Mouse (Mus musculus): ENCODE data around the gene Mapkapk3.

Mapkapk3 gene

DNA sequence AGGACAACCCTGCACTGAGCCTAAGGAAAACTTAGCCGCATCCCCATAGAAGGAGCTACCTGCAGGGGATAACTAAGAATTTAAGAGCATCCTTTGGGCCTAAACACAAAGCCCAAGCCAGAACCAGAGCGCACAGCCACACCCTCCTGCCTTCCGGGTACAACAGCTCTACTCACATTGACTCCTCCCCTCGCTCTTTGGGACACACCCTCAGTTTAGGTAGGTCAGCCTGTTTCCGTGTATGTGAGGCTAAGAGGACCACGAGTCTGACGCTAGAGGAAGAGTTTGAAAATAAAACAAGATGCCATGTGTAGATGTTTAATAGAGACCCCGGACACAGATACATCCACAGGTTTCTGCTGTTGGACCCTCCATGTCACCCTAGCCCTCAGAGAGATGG lies 966 bp downstream of the Mapkapk3 start:
- DNase-seq (ENCODE audit: low spot score) = no peak

DNA sequence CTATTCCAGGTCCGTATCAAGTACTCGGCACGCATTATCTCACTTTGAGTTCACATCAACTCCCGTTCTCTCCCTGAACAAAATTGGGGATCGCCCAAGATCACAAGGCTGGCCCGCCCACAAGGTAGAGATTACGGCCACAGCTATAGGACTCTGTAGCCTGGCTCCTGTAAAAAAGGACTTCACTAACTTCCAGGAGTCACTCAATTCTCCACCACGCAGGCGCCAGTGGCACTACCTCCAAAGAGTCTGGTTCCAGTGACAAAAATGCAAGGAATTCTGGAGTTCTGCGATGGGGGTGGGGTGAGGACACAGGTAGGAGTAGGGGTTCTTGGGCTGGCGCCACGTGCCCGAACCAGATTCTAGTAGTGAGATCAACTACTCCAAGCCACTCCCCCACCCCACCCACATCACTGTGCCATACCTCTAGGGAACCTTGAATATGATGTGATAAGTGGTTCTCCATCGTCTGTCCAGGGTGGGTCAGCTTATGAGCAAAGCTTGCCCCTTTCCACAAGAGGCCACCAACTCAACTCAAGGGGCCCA lies 1.5 kb downstream of the Mapkapk3 start:
- no peak for DNase-seq (ENCODE audit: low spot score)

DNA sequence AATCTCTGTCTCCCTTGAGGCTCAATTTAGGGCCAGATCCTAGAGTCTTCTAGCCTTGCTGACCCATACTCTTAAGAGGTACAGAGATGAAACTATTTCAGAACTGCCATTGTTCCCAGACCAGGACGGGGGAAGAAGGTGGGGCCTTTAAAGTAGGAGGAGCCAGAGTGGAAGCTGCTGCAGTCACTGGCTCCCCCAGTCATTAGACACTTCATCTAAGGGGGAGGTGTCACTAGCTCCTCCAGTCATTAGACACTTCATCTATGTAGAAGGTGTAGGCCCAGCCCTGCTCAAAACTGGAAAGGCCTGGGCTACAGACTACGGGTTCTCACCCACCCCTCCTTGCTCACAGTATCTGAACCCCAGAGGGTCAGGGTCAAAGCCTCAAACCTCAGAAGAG lies 2.4 kb downstream of the Mapkapk3 start:
- no peak for DNase-seq (ENCODE audit: low spot score)

DNA sequence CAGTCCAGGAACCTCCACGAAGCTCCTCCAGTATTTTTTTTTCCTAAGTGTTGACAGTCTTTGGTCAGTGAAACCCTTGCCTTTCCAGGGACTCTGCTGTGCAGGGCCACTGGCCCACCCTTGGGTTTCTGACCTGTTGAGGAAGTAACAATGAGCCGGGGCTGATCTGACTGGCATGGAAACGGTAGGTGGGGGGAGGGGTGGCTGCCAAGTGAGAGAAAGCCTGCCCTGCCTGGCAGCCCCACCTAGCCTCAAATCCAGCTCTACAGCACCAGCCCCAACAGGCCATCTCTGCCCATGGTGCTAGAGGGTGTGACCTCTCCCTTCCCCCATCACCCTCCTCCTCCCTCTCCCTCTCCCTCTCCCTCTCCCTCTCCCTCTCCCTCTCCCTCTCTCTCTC lies 4.7 kb downstream of the Mapkapk3 start:
- DNase-seq (ENCODE audit: low spot score) = no peak

DNA sequence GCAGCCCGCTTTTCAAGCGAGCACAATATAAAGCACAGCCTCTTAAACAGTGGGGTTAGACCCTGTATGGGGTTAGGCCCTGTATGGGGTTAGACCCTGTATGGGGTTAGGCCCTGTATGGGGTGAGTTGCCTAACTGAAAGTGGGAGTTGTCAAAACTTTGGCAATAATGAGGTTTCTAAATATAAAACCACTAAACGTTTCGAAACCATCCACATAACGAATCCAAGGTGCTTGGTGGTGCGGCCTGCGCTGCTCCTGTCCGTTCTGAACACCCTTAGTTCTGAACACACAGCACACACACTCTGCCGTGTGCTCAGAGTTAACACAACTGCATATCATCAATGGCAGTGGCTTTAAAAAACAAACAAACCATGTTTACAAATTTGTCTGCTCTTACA lies 6.7 kb downstream of the Mapkapk3 start:
- DNase-seq (ENCODE audit: low spot score) = no peak

DNA sequence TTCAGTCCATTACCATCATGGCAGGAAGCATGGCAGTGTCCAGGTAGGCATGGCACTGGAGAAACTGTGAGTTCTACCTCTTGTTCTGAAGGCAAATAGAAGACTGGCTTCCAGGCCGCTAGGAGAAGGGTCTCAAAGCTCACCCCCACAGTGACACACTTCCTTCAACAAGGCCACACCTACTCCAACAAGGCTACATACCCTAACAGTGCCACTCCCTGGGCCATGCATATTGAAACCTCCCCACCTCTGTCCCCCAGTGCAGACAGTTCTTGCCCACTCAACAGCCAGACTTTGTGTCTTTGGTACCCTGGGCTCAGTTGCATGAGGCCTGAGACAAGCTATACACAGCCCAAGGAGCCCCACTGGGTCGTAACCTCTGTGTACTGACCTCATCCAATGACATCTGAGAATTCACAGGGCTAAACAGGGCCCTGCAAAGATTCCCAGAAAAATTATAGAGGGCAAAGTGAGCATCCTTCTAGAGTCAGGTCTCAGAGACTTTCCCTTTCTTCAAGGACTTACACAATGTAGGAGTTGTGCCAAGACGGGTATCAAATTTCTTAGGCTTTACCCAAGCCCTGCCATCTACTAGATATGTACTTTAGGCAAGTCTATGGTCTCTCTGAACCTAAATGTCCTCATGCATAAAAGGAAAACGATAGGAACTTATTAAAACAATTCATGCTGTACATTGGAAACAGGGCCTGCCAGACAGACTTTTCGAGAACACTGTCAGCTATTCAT lies 8.3 kb downstream of the Mapkapk3 start:
- no peak for DNase-seq (ENCODE audit: low spot score)

DNA sequence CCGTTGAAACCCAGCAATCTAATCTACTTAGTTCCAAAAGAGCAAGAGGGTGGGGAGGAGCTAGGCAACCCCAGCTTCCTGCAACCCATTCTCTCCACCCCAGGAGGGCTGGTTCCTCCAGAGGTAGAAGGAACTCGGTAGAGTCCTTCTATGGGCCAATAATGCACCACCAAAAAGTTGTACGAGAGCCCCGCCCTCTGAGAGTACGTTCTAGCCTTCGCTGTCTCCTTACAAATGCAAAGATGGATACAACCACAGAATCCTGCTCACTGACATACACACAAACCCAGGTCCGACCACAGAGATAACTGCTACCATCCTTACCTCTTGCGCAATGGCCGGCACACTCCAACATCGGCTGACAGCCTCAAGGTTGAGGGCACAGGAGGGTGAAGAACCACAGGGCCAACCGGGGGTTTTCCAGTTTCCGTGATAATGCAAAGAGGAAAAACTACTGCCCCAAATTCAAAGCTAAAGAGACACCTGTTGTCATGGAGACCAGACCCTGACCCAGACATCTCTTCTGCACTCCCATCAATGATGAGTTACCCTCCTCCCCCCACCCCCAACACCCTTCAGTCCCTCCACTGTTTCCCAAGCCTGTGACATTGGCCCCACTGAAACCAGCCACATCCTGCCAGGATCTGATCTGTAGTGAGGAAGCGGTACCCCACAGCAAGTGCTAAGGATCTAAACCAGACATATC lies 9.2 kb downstream of the Mapkapk3 start:
- DNase-seq (ENCODE audit: low spot score) = no peak

DNA sequence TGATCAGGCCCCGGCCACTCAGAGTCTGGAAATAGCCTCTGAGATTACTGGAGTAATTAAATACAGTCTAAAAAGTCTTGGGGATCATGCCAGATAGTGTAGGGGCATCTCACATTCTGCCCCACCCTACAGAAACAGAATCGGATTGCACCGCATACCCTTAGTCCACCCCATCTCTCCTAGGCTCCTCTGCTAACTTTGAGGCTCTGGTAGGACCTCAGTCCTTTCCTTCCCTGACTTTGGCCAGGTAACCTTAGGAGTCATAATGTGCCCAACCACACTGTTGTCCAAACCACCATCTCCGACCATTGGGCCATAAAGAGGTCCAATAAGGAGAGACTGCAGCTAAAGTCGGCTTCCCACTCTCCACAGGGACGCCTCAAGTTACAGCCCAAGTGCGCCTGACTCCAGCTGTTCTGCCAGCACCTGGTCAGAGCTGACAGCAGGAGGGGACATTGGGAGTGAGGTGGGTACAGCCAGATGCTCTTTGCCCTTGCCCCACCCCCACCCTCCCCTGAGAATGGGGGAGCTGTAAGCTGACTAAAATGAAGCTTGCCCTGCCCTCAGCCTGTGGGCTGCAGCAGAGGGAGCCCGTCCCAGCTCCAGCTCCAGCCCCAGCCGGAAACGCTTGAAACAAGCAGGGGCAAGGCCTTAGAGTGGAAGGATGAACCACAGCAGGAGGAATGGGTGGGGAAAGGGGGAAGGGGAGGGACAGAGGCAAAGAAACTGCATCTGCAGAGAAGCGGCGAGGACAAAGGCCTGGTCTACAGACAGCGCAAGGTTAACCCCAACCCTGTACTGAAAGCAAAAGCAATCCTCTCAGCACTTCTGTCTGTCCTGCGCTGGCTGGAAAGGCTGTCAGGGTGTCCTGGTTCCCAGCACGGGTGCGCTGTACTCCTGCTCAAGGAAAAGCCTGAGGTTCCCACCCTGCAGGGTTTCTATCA lies 10.0 kb downstream of the Mapkapk3 start:
- DNase-seq (ENCODE audit: low spot score) = no peak

DNA sequence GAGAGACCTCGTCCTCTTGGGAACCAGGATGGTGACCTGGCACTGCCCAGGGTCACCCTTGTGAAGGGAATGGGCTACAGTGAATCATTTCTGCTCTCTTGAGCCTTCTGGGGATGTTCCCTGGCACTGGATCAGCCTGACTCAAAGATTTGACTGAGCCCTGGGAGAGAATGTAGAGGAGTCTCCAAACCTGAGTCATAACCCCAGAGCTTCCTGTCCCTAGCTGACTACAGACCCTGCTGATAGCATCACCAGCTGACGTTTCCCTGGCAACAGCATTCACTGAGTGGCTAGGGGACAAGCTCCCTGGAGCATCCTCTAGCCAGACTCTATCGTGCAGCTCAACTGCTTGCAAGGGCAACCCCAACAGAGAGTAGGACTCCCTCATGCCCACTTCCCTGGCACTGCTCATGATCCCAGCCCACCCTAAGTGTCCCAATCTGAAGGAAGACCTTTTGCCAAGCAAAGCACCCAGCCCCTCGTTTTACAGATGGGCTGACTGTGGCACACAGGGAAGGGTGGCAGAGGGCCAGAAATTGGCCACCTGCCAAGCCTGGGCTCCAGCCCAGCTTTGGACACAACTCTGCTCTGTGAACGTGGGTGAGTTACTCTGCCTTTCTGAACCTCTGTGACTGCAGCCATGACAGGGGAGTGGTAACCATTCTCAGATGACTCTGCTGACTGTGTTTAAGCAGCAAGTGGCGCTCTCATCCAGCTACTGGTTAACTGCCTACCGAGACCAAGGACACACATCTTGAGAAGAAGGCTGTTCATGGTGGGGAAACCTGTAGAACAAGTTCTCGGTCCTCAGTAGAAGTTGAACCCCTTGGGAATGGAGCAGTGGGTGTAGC lies 10.9 kb downstream of the Mapkapk3 start:
- DNase-seq (ENCODE audit: low spot score) = no peak

DNA sequence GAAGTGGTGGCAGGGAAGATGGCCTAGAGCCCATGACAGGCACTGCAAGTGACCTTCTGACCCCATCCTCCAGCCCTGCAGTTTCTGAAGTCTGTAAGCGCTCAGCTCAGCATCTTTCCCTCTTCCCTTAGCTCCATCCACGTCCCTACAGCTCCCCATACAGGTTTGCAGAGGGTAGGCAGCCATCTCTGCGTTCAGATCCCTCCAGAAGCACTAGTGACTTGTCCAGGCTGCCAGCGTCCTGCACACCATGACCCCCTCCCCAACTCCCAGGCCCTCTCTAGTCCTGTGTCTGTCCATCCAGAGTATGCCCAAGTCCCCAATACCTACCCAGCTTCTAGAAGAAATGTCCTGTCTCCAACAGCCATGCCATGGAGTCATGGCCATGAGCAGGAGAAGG lies 11.6 kb downstream of the Mapkapk3 start:
- no peak for DNase-seq (ENCODE audit: low spot score)

DNA sequence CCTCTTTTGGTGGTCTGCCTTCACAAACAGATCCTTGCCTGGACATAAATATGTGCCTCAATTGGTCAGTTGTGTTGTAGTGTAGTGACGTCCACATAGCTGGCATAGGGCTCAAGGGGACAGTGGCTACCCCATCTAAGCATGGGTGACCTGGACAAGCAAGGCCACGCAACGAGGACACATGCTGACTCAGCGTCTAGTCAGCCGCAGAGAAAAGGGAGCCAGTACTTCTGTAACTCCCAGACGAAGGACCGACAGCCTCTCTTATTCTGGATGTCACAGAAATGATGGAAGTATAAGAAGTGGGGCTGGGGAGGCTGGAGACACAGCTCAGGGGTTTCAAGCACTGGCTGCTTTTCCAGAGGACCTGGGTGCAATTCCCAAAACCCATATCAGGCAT lies 12.1 kb downstream of the Mapkapk3 start:
- no peak for DNase-seq (ENCODE audit: low spot score)

DNA sequence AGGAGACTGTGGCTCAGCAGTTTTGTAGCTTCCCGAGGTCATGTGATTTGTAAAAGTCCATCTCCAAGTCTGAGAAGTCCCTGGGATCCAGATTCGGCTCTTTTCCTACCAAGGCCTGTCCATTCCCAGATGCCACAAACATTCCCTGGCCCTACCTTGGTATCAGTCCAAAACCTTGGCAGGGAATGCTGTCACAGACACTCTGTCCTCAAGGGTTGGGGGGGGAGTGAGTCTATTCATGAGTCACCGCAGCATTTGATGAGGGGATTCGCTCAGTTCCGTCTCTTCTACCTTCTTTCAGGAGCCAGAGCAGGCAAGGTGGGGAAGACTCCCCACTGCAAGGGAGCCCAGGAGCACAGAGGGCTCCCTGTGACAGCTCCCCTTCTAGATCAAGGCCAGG lies 14.0 kb downstream of the Mapkapk3 start:
- no peak for DNase-seq (ENCODE audit: low spot score)

DNA sequence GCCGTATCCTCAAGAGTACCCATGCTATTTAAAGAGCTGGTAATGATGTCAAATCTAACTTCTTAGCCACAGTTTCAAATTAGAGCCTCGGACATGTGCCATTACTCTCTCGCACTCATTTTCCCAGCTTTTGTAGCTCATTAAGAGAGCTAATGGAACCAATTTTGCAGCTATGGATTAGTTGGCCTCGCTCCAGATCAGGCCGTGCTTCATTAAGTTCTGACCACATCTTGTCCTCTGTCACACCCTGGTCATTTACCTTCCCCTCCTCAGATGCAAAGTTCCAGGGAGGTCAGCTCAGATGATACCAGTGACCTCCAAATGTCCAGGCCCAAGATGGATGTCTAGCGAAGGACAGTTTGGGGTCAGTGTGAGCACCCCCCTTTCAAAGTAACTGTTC lies 14.9 kb downstream of the Mapkapk3 start:
- DNase-seq (ENCODE audit: low spot score) = no peak

DNA sequence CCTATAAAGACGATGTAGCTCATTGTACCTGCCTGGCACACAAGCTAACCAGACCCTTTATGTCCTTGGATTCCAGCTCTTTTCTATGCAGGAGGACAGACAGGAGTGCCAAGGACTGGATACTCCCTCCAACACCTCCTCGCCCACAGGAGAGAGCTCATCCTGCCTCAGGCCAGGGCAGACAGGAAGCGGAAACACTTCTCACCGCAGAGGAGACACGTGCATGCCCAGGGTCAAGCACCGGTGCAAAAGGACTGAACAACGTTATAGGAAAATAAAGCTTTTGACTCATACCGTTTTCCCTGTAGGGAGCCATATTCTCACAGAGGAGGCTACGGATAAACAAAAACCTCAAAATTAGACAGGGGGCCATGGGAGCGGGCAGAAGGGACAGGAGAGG lies 16.5 kb downstream of the Mapkapk3 start:
- DNase-seq (ENCODE audit: low spot score) = no peak

DNA sequence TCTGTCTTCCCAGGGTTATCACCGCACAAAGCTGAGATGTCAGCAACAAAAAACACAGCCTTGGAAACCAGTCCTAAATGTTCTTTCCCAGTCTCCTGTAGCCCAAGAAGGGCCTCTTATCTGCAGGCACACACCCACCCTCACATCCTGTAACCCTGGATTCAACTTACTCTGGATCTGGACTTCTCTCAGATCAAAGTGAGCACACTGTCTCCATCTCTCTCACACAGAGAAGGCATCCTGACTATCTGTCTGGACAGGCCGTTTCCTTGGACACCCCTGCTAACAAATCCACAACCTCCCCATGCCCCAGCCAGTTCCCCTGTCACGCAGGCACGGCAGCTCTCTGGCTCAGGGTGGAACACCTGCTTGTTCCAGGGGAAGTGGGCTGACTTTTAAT lies 17.4 kb downstream of the Mapkapk3 start:
- no peak for DNase-seq (ENCODE audit: low spot score)

DNA sequence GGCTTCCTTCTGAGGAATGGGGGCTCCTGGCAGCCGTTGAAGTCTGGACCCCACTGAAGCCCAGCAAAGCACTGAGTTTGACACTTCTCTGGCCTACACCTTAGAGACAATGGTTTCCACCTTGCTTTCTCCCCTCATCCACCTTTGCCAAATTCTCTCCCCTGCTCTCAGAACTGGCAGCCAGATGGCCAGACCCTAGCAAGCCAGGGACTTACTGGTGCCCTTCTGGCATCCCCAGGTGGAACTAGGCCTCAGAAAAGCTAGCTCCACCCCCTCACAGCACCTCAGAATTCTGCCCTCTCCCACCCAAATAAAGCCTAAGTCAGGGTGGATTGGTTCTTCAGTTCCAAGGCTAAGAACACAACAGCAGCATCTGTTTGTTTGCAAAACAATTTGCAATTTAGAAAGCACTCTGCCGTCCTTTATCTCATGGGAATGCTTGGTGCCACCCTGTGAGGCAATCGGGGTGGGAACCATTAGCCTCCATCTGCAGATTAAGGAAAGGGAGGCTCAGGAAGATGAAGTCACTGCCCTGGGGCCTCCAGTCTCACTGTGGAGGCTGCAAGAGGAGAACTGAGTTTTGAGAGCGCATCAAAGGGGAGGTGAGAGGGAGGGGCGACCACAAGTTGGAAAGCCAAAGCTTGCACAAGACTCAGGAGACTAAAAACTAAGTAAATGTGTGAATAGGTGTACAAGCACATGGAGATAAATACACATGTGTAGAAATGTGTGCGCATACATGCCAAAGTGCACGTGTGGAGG lies 18.3 kb downstream of the Mapkapk3 start:
- DNase-seq (ENCODE audit: low spot score) = no peak

DNA sequence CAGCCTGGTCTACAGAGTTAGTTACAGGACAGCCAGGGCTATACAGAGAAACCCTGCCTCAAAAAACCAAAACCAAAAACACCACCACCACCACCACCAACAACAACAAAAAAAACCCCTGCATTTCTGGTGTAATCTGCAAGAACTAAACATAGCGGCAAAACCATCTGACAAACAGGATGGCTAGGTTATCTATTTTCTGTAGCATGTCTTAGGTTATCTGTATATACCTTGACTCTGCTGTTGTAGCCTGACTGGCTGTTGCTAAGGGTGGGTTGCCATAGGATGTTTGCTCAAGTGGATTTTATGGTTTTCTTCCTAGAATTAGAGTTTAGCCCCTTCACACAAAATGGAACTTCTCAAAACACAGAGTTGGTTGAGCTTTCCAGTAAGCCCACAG lies 19.9 kb downstream of the Mapkapk3 start:
- no peak for DNase-seq (ENCODE audit: low spot score)

DNA sequence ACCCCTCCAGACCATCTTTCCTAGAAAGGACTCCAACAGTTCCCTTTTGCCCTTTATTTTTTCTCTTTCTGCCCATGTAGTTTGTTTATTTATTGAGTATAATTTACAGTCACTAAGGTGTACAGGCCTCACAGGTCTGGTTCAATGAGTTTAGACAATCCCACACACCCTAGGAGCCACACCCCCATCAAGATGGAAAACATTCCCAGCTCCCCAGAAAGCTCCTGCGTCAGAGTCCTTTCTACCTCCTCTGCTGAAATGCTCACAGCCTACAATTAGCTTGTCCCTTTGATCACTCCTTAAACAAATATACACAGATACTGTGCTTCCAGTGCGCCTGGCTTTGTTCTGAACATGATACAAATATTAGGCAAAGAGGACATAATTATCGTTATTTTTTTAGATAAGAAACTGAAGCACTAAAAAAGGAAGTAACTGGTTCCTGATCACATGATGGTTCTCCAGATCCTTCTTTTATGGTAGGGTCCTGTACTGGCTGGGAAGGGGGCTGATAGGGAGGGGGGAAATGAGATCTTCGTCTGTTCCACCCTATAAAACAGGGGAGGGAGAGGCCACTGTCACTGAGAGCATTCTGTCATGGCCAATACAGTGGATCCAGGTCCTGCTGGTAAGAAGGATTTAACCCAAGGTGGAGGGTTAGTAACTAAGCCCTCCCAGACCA lies 21.8 kb downstream of the Mapkapk3 start:
- DNase-seq (ENCODE audit: low spot score) = no peak

DNA sequence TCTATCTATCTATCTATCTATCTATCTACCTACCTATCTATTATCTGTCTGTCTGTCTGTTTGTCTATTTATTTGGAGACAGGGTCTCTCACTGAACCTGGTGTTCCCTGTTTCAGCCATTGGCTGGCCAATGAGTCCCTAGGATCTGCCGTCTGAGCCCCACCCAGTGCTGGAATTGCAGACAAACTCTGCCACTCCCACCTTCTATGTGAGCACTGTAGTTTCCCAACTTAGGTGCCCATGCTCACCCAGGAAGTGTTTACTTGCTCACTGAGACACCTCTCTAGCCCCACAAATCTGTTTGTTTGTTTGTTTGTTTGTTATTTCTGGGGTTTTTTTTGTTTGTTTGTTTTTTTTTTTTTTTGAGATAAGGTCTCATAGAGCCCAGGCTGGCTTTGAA lies 22.6 kb downstream of the Mapkapk3 start:
- no peak for DNase-seq (ENCODE audit: low spot score)

DNA sequence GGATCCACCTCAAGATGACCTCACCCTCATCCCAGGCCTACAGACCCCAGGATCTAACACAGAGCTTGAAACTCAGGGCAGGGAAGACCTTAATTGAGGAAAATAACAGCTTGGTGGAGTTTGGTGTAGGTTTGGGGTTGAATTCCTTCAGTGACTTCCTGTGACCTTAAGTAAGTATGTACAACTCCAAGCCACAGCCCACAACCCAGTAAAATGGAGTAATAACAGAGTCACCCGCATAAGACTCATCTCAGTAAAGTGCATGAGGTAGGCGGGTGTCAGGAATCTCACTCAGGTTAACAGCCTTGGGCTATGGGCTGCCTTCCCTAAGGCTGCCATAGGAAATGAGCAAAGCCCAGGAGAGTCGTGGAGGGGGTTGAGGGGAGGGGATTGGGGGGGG lies 24.9 kb downstream of the Mapkapk3 start:
- no peak for DNase-seq (ENCODE audit: low spot score)

Measured in left cerebral cortex, adult 11 months (tissue).